Mouse (Mus musculus): Measurements from ENCODE around the gene Sumf2.
"Not testable (repeated sequence)": the region's sequence is repeated elsewhere in the genome, so short reads cannot be mapped to it uniquely, and the experiment has no call there.

Sumf2 gene

DNA sequence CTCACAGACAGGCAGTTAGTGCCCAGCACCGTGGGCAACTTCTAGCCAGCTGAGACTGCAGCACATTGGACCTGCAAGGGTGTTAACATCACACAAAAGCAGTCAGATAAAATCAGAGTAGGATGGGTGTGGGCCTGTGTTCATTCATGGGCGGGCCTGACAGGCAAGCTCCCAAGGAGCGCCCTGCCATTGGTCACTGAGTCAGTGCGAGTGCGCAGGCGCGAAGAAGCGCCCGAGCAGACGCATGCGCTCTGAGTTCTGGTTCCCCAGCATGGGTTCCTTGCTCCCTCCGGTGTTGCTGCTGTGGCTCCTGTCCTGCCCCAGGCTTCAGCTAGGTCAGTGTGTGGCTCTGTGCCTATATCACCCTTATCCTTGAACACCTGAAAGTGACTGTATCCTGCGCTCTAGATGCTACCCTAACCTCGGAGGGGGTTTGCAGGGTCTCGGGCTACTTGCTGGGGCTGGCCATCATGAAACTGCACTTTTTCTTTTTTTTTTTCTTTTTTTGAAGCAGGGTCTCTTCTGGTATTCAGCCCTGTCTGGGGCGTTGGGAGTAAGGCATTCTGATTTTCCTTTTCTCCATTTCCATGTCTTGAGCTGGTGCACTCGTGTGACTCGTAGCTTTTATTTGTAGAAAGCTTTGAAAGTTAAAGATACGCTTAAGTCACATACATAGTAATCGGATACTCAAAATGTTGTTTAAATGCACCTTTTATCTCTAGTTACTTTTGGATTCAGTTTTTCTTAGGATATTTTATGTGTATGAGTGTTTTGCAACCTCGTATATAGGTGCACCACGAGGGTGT lies at the start of gene Sumf2:
Gene Sumf2 (plus strand): TSS at position 235 of the 806 bp plus-strand sequence.
- DNase-seq (ENCODE audit: low spot score) = peak; percentile 82

DNA sequence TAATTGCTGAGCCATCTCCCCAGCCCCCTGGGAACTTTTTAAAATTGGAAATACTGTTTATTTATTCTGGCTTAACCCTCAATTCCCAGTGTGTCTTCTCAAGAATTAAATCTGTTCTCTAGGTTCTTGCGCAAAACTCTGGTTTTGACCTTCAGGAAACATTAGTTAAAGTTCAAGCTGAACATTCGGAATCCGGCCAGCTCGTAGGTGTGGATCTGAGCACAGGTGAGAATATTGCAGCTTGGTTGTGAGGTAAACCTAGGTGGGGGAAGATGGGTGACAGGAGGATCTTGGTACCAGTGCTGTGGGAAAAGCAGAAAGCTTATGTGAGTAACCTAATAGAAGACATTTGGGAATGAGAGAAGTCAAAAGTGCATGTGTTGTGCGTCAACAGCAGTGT lies 1.9 kb upstream of the Sumf2 start:
- no peak for DNase-seq (ENCODE audit: low spot score)

GRCm38 (mm10) chr5:129847558-129847820 lies 703 bp downstream of the Sumf2 start:
- no peak for DNase-seq (ENCODE audit: low spot score)

DNA sequence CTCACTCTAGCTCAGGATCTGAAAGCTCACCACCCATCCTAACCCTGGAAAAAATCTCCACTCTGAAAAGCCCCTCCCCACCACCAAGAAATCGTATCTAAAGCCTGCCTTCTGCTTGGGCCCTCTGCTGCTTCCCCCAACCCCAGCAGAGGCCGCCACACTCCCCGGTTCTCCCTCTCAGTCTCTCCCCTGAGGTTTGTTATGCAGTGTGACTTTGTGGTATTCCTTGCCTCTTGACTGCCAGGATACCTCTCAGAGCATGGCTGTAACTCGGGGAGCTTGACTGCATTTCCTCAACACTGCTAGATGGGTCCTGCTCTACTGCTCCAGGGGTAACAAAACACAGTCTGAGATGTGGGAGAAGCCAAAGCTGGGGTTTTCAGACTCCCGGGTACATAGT lies 8.4 kb downstream of the Sumf2 start:
- DNase-seq (ENCODE audit: low spot score) = no peak

DNA sequence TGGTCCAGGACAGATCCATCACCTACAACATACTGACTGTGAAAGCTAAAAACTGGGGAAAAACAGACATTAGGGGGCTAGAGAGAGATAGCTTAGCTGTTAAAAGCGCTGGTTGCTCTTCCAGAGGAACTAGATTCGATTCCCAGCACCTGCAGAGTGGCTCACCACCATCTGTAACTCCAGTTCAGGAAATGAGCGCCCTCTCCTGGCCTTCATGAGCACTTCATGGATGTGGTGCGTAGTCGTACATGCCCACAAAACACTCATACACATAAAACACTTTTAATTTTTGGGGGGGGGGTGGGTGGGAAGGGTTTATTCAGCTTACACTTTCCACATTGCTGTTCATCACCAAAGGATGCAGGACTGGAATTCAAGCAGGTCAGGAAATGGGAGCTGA lies 9.6 kb downstream of the Sumf2 start:
- DNase-seq (ENCODE audit: low spot score) = no peak

GRCm38 (mm10) chr5:129862325-129862724 lies 15.5 kb downstream of the Sumf2 start:
- DNase-seq (ENCODE audit: low spot score) = no peak

GRCm38 (mm10) chr5:129864467-129864866 lies 17.7 kb downstream of the Sumf2 start:
- DNase-seq (ENCODE audit: low spot score) = no peak

DNA sequence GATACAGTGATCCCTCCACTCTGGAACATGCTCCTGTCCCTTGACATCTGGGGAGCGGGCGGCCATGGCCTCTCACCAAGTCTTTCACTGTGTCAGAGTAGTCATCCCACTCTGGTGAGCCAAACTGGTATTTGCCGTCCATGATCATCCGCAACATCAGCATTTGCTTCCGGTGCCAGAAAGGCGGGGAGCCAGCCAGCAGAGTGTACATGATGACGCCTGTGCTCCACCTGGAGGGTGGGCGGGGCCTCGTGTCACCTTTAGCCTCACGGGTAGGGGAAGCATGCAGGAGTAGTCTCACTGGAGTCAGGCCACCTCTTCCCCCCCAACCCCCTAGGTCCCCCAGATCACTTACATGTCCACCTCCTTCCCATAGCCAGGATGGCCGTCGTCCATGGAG lies 19.1 kb downstream of the Sumf2 start:
- DNase-seq (ENCODE audit: low spot score) = no peak

GRCm38 (mm10) chr5:129869238-129869995 lies 22.6 kb downstream of the Sumf2 start:
- no peak for DNase-seq (ENCODE audit: low spot score)

GRCm38 (mm10) chr5:129871238-129871637 lies 24.5 kb downstream of the Sumf2 start:
- DNase-seq (ENCODE audit: low spot score) = no peak

DNA sequence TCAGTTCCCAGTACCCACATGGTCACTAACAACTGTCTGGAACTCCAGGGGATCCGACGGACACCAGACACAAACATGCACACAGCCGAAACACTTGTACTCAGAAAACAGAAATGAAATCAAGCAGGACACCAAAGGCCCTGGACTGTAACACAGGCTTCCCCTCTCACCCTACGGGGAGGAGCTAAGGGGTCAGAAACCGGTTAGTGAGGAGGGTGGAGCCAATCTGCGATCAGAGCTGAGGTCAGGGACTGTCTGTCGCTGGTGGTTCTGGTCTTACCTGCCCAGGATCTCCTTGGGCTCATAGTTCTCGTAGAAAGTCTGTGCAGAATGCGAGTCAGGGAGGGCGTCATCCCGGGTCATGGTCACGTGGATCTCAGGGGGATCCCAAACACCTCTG lies 27.2 kb downstream of the Sumf2 start:
- DNase-seq (ENCODE audit: low spot score) = no peak

GRCm38 (mm10) chr5:129875098-129875497 lies 28.3 kb downstream of the Sumf2 start:
- no peak for DNase-seq (ENCODE audit: low spot score)

GRCm38 (mm10) chr5:129877731-129878455 lies 31.1 kb downstream of the Sumf2 start:
- DNase-seq (ENCODE audit: low spot score) = no peak

DNA sequence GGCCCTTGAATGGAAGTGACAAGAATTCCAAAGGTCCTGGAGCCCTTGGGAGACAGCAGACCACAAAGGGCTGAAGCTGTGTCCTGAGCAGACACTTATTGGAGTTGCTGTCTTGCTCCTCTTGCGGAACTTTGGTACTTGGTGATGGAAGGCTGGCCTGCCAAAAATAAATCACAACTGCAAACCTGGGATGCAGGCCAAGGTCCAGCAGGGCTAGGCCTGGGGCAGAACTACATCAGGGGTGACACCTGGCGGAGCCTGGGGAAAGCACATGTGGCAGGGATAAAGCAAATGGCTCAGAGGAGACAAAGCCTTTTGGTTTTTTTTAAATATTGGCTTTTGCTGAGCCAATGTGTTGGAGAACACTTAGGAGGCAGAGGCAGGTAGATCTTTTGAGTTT lies 32.2 kb downstream of the Sumf2 start:
- DNase-seq (ENCODE audit: low spot score) = no peak

- no peak for DNase-seq (ENCODE audit: low spot score)
Observed at GRCm38 (mm10) chr5:129879888-129880287, 33.1 kb downstream of the Sumf2 start.

DNA sequence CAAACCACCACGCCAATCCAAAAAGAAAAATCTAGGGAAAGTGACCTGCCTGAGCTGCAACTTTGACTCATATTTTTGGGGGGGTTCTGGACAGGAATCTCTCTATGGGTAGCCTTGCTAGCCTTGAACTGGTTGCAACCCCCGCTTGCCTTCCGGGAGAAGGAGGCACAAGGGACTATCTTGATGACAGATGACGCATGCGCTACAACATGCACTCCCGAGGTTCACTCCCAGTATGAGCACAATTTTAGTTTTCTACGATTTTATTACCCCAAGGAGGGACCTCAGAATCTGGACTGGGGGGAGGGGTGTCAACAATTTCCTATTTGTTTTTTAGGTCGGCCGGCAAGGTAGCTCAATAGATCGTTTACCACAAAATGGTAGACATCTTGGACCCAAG lies 39.5 kb downstream of the Sumf2 start:
- DNase-seq (ENCODE audit: low spot score) = no peak

GRCm38 (mm10) chr5:129886911-129887636 lies 40.3 kb downstream of the Sumf2 start, which contains the start of gene Chchd2:
Chchd2 (minus strand) TSS chr5:129887470.
- DNase-seq (ENCODE audit: low spot score) = peak; percentile 66

- not testable (repeated sequence) for DNase-seq (ENCODE audit: low spot score)
Observed at GRCm38 (mm10) chr5:129890390-129890789, 43.6 kb downstream of the Sumf2 start.

- DNase-seq (ENCODE audit: low spot score) = peak; percentile 29
Observed at GRCm38 (mm10) chr5:129895198-129896088, 48.7 kb downstream of the Sumf2 start, which contains the start of gene Zbed5. Zbed5 (plus strand) TSS chr5:129895723.

DNA sequence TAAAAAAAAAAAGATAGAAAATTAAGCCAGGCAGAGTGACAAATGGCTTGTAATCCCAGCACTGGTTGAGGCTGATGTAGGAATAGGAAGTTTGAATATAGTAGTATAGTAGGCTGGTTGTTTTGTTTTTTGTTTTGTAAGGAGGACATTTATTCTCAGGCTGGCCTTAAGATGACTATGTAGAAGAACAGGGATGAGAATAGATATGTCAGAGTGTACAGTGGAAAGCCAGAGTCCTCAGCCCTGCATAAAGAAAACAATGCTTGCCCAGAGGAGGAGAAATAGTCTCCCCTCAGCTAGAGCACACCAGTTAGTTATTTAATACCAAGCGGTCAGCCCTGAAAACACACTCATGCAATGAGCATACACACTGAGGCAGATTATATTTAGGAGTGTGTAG lies 51.7 kb downstream of the Sumf2 start, which contains the start of gene Phkg1:
Gene Phkg1 (minus strand): TSS at position 101 of the 400 bp plus-strand sequence.
- no peak for DNase-seq (ENCODE audit: low spot score)

- DNase-seq (ENCODE audit: low spot score) = no peak
Observed at GRCm38 (mm10) chr5:129907775-129908174, 61.0 kb downstream of the Sumf2 start.
